Mouse (Mus musculus): ENCODE results near the gene Arhgap10. TPM values are rescaled to one million over a fixed set of nuclear protein-coding genes. Genes with fewer than 3 reads are reported as not detected.
A peak's percentile ranks its signal among the peaks of the same experiment; 100 is the strongest.

The Arhgap10 gene
- total and polyA plus RNA-seq, 2 experiments from 2014 or later, result 4.2 to 5.2 TPM

DNA sequence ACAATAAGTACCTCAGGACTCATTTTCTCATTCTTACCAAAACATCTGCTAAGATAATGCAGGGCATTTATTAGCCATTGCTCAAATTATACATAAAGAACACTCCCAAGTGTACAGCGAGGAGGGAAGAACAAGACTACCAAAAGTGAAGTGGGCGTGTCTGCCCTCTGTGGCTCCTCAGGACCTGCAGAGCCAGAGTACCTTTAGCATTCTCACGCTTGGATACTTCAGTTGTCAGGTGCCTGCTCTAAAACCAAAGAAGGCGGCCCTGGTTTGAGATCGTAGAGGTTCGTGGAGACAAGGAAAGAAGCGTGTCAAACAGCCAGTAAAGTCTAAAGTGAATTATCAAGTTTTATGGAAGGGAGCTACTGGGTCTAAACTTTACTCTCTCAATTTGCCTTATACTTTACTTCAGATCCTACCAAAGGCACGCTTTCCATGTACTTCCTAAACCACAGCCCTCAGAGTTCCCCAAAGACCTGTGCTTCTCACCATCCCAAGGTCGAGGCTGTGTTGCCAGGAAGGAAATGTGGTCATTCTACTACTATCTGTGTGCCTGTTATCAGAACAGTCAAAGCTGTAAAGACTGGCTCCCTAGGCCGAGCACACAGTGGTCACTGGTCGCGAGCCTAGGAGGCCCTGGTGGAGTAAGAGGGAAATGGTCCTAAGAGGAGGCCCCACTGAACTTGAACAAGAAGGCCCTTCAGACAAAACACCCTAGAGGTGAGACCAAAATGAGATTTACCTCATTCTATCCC lies 39.4 kb downstream of the Arhgap10 start:
- ATAC-seq (no peak), DNase-seq (ENCODE audit: low spot score) (no peak)
- H3K9ac ChIP-seq (replicated peaks; ENCODE audit: low read length), result no peak overlapping the region
- H3K27me3 ChIP-seq (ENCODE audit: insufficient read depth, low read length), result no peaks in the 10 kb centered on the region
- no peak for TF ChIP-seq CTCF (IDR thresholded peaks at IDR 0.05; ENCODE audit: low read depth)
- H3K27ac ChIP-seq, result no peak overlapping the region
- H3K4me3 ChIP-seq (ENCODE audit: low read length), result no peak overlapping the region
- H3K4me1 ChIP-seq (ENCODE audit: insufficient read depth, low read length), result no peaks in the 10 kb centered on the region
- no peak overlapping the region for H3K4me2 ChIP-seq (ENCODE audit: low read depth, low read length)
- H3K36me3 ChIP-seq (ENCODE audit: insufficient read depth, low read length), result no peaks in the 10 kb centered on the region
- no peaks in the 10 kb centered on the region for H3K9me3 ChIP-seq (ENCODE audit: low read length)
- 87% methylated on average over 12 of the region's 12 CpGs for WGBS

GRCm38 (mm10) chr8:77477684-77478083 lies 40.1 kb downstream of the Arhgap10 start:
- no peaks in the 10 kb centered on the region for H3K36me3 ChIP-seq (ENCODE audit: insufficient read depth, low read length)
- no peak overlapping the region for H3K9ac ChIP-seq (replicated peaks; ENCODE audit: low read length)
- H3K9me3 ChIP-seq (ENCODE audit: low read length), result no peaks in the 10 kb centered on the region
- ATAC-seq, result no peak
- 90% methylated on average over 12 of the region's 12 CpGs for WGBS
- no peak overlapping the region for H3K4me2 ChIP-seq (ENCODE audit: low read depth, low read length)
- H3K4me3 ChIP-seq (ENCODE audit: low read length), result no peak overlapping the region
- no peaks in the 10 kb centered on the region for H3K4me1 ChIP-seq (ENCODE audit: insufficient read depth, low read length)
- no peak for DNase-seq (ENCODE audit: low spot score)
- no peaks in the 10 kb centered on the region for H3K27me3 ChIP-seq (ENCODE audit: insufficient read depth, low read length)
- TF ChIP-seq CTCF (IDR thresholded peaks at IDR 0.05; ENCODE audit: low read depth), result no peak
- H3K27ac ChIP-seq, result no peak overlapping the region

DNA sequence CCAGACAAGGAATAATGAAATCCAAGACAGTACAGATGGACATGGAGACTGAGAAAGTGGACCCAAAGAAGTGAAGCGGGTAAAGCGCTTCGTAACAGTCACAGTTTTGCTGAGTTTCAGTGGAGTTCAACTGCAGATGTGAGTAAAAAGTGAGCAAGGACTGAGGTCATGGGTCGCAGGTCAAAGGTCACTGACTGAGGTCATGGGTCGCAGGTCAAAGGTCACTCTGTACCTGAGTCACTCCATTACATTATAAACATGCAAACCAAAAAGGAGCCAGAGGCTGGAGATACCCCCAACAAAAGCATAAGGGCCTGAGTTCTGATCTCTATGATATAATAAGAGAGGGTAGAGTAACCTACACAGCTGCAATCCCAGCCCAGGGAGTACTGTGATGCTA lies 43.1 kb downstream of the Arhgap10 start:
- DNase-seq (ENCODE audit: low spot score) (no peak), ATAC-seq (no peak)
- Histone ChIP-seq H3K9me3 (ENCODE audit: low read length) (no peaks in the 10 kb centered on the region), H3K4me3 (ENCODE audit: low read length) (no peak overlapping the region), H3K4me2 (ENCODE audit: low read depth, low read length) (no peak overlapping the region), H3K27me3 (ENCODE audit: insufficient read depth, low read length) (no peaks in the 10 kb centered on the region), H3K9ac (replicated peaks; ENCODE audit: low read length) (no peak overlapping the region), H3K27ac (no peak overlapping the region), H3K4me1 (ENCODE audit: insufficient read depth, low read length) (no peaks in the 10 kb centered on the region), H3K36me3 (ENCODE audit: insufficient read depth, low read length) (no peaks in the 10 kb centered on the region)
- no peak for TF ChIP-seq CTCF (IDR thresholded peaks at IDR 0.05; ENCODE audit: low read depth)
- WGBS, result 97% methylated on average over 5 of the region's 5 CpGs

DNA sequence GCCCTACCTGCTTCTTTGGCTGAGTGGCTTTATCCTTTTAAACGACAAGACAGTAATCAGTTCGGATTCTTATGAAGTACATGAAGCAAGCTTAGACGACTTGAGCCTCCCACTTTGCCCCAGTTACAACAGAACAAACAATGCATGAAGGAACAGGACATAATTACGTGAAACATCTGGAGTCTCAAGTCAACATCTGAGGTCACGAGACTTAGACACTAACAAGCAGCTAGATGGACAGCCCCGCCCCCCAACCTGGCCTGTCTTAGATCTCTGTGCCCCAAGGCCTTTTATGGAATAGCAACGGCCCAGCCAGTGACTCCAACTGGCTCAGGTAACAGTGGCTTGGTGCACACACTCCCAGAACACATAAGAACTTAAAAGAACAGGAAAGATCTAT lies 44.0 kb downstream of the Arhgap10 start:
- H3K27me3 ChIP-seq (ENCODE audit: insufficient read depth, low read length), result no peaks in the 10 kb centered on the region
- H3K4me2 ChIP-seq (ENCODE audit: low read depth, low read length), result no peak overlapping the region
- H3K4me3 ChIP-seq (ENCODE audit: low read length), result no peak overlapping the region
- no peaks in the 10 kb centered on the region for H3K4me1 ChIP-seq (ENCODE audit: insufficient read depth, low read length)
- no peak overlapping the region for H3K27ac ChIP-seq
- H3K9ac ChIP-seq (replicated peaks; ENCODE audit: low read length), result no peak overlapping the region
- DNase-seq (ENCODE audit: low spot score), result no peak
- ATAC-seq, result no peak
- no peaks in the 10 kb centered on the region for H3K36me3 ChIP-seq (ENCODE audit: insufficient read depth, low read length)
- no peak for TF ChIP-seq CTCF (IDR thresholded peaks at IDR 0.05; ENCODE audit: low read depth)
- H3K9me3 ChIP-seq (ENCODE audit: low read length), result no peaks in the 10 kb centered on the region
- 76% methylated on average over 7 of the region's 7 CpGs for WGBS

DNA sequence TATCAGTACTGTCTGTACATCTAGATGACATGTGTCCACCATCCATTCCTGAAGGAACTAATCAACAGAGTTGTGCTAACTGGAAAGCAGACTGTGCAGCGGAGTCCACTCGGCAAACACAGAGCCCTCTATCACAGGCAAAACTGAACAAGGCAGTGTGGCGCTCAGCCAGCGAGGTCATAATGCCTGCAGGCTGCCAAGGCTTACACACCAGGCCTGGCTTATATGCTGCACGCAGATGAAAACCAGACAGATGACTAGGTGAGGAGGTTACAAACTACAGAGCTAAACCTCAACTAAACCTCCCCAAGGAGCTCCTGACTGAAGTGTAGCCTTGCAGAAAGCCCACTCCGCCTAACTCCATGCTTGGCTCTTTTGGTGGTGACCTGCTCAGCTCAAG lies 44.4 kb downstream of the Arhgap10 start:
- no peak for TF ChIP-seq CTCF (IDR thresholded peaks at IDR 0.05; ENCODE audit: low read depth)
- Histone ChIP-seq H3K27me3 (ENCODE audit: insufficient read depth, low read length) (no peaks in the 10 kb centered on the region), H3K27ac (no peak overlapping the region), H3K4me3 (ENCODE audit: low read length) (no peak overlapping the region), H3K9ac (replicated peaks; ENCODE audit: low read length) (no peak overlapping the region), H3K4me2 (ENCODE audit: low read depth, low read length) (no peak overlapping the region), H3K9me3 (ENCODE audit: low read length) (no peaks in the 10 kb centered on the region), H3K4me1 (ENCODE audit: insufficient read depth, low read length) (no peaks in the 10 kb centered on the region), H3K36me3 (ENCODE audit: insufficient read depth, low read length) (no peaks in the 10 kb centered on the region)
- DNase-seq (ENCODE audit: low spot score), result peak; percentile 25
- no peak for ATAC-seq
- WGBS, result 59% methylated on average over 6 of the region's 6 CpGs

DNA sequence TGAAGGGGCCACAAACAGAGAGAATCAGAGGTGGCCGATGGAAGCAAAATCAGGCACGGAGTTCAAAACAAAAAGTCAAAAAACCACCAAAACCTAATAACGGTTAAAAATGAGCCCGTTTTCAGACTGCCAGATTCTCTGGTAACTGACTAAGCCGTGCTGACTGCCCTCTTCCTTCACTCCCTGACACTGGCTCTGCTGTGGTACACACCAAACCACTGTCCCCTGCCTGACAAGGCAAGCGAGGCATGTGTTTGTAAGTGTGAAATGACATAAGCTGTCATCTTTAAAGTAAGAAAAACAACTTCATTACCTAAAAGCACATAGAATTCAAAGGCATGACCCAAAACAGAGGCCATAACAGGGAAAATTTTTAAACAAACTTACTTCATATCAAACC lies 56.4 kb downstream of the Arhgap10 start:
- Histone ChIP-seq H3K27me3 (ENCODE audit: insufficient read depth, low read length) (no peaks in the 10 kb centered on the region), H3K9ac (replicated peaks; ENCODE audit: low read length) (no peak overlapping the region), H3K27ac (no peak overlapping the region), H3K4me1 (ENCODE audit: insufficient read depth, low read length) (no peaks in the 10 kb centered on the region), H3K4me3 (ENCODE audit: low read length) (no peak overlapping the region), H3K9me3 (ENCODE audit: low read length) (no peaks in the 10 kb centered on the region), H3K4me2 (ENCODE audit: low read depth, low read length) (no peak overlapping the region), H3K36me3 (ENCODE audit: insufficient read depth, low read length) (no peaks in the 10 kb centered on the region)
- WGBS, result 92% methylated on average over 6 of the region's 6 CpGs
- no peak for TF ChIP-seq CTCF (IDR thresholded peaks at IDR 0.05; ENCODE audit: low read depth)
- ATAC-seq (no peak), DNase-seq (ENCODE audit: low spot score) (no peak)

- no peaks in the 10 kb centered on the region for H3K9me3 ChIP-seq (ENCODE audit: low read length)
- no peak overlapping the region for H3K4me2 ChIP-seq (ENCODE audit: low read depth, low read length)
- H3K4me1 ChIP-seq (ENCODE audit: insufficient read depth, low read length), result no peaks in the 10 kb centered on the region
- no peak overlapping the region for H3K4me3 ChIP-seq (ENCODE audit: low read length)
- H3K36me3 ChIP-seq (ENCODE audit: insufficient read depth, low read length), result no peaks in the 10 kb centered on the region
- ATAC-seq, result no peak
- DNase-seq (ENCODE audit: low spot score), result no peak
- no peak for TF ChIP-seq CTCF (IDR thresholded peaks at IDR 0.05; ENCODE audit: low read depth)
- no peaks in the 10 kb centered on the region for H3K27me3 ChIP-seq (ENCODE audit: insufficient read depth, low read length)
- 92% methylated on average over 2 of the region's 2 CpGs for WGBS
- H3K9ac ChIP-seq (replicated peaks; ENCODE audit: low read length), result no peak overlapping the region
- no peak overlapping the region for H3K27ac ChIP-seq
Measured at GRCm38 (mm10) chr8:77460363-77460762, 57.4 kb downstream of the Arhgap10 start.
